ENCODE assay signal across 32 mouse cellular contexts in the genomic region with DNA sequence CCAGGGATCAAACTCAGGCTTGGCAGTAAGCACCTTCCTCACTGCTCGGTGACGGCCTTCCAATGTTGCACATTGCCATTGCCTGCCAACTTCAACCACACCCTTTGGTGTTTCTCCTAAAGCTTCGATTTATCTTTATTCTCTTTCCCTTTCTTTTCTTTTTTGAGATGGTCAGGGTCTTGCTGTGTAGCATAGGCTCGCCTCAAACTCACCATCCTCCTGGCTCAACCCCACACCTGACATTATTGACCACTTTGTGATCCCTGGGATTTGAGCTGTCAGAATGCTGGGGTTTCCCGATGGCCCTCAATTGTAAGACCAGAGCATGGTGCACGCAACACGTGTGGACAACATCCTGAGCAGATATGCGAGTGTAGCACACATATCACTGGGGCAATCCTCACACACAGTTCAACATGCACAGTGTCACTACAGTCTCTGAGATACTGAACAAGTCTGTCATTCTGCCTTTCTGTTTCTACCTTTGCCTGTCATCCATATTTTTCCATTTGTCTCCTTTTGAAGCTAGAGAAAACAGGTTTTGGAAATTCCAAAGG. TPM values are rescaled to one million over a fixed set of nuclear protein-coding genes. Genes with fewer than 3 reads are reported as not detected.
DNase-seq lines count a peak whose midpoint lies in the region; ATAC-seq and TF ChIP-seq lines count a peak whose summit lies in the region.
"Had no signal": no experiment of that assay in that cellular context is flagged by ENCODE, and none has a peak within 500 bp of the region (broad histone marks: within the 10 kb centered on the region; RNA-seq: fewer than 3 reads in every experiment).

No protein-coding gene starts in this region.

- H3K4me1 ChIP-seq in forebrain, embryonic 15.5 days, result peaks cover 80% of the 10 kb centered on the region
- peaks cover 49% of the 10 kb centered on the region for H3K4me1 ChIP-seq in forebrain, embryonic 10.5 days
- H3K4me1 ChIP-seq in hindbrain, postnatal 0 days (ENCODE audit: insufficient read depth, low read length), result peaks cover 36% of the 10 kb centered on the region
- H3K4me1 ChIP-seq in hindbrain, embryonic 10.5 days (replicated peaks), result peaks cover 48% of the 10 kb centered on the region

- peak overlapping the region; percentile 97 for H3K27ac ChIP-seq in forebrain, embryonic 15.5 days (replicated peaks)
- H3K27ac ChIP-seq in forebrain, embryonic 10.5 days, result no peak overlapping the region
- H3K27ac ChIP-seq in hindbrain, postnatal 0 days, result peak overlapping the region; percentile 92
- H3K27ac ChIP-seq in hindbrain, embryonic 10.5 days, result no peak overlapping the region
- H3K27ac ChIP-seq: heart, adult 2 months; limb, embryonic 10.5 days; liver, embryonic 15.5 days; lung, embryonic 15.5 days; neural tube, embryonic 12.5 days had no signal

- 83% methylated on average over 8 of the region's 8 CpGs for WGBS in forebrain, embryonic 15.5 days
- WGBS in forebrain, embryonic 10.5 days, result 86% methylated on average over 8 of the region's 8 CpGs
- 85% methylated on average over 8 of the region's 8 CpGs for WGBS in hindbrain, postnatal 0 days
- 86% methylated on average over 8 of the region's 8 CpGs for WGBS in hindbrain, embryonic 10.5 days

- H3K36me3 ChIP-seq in forebrain, embryonic 15.5 days, result no peaks in the 10 kb centered on the region
- H3K36me3 ChIP-seq in forebrain, embryonic 10.5 days (replicated peaks), result no peaks in the 10 kb centered on the region
- no peaks in the 10 kb centered on the region for H3K36me3 ChIP-seq in hindbrain, postnatal 0 days (ENCODE audit: insufficient read depth, low read length)
- no peaks in the 10 kb centered on the region for H3K36me3 ChIP-seq in hindbrain, embryonic 10.5 days
- H3K36me3 ChIP-seq: limb, embryonic 10.5 days; liver, embryonic 15.5 days; lung, embryonic 15.5 days; midbrain, embryonic 15.5 days; neural tube, embryonic 12.5 days had no signal

- H3K4me2 ChIP-seq in forebrain, embryonic 15.5 days (replicated peaks), result no peak overlapping the region
- H3K4me2 ChIP-seq in hindbrain, postnatal 0 days (ENCODE audit: low read depth, low read length), result no peak overlapping the region
- H3K4me2 ChIP-seq: liver, embryonic 15.5 days; lung, embryonic 15.5 days; neural tube, embryonic 12.5 days had no signal

- no peak overlapping the region for H3K9ac ChIP-seq in forebrain, embryonic 15.5 days (replicated peaks)
- no peak overlapping the region for H3K9ac ChIP-seq in hindbrain, postnatal 0 days (replicated peaks; ENCODE audit: low read length)
- H3K9ac ChIP-seq: liver, embryonic 15.5 days; lung, embryonic 15.5 days; midbrain, embryonic 15.5 days; neural tube, embryonic 12.5 days had no signal

- H3K27me3 ChIP-seq in forebrain, embryonic 15.5 days, result peaks cover 5% of the 10 kb centered on the region; the same call in 1 of the 2 replicates
- peaks cover 82% of the 10 kb centered on the region for H3K27me3 ChIP-seq in forebrain, embryonic 10.5 days (ENCODE audit: poor library complexity, severe bottlenecking)
- H3K27me3 ChIP-seq in hindbrain, postnatal 0 days (ENCODE audit: insufficient read depth, low read length), result no peaks in the 10 kb centered on the region
- peaks cover 85% of the 10 kb centered on the region for H3K27me3 ChIP-seq in hindbrain, embryonic 10.5 days (ENCODE audit: insufficient read depth, poor library complexity, severe bottlenecking)

- no peak for ATAC-seq in forebrain, embryonic 15.5 days (replicated peaks)
- ATAC-seq in hindbrain, postnatal 0 days, result no peak
- ATAC-seq: activated CD4-positive, CD25-positive, alpha-beta regulatory T cell, adult 4 months; inflammation-experienced regulatory T-cells, adult 6 months; midbrain, embryonic 15.5 days had no signal

- H3K4me3 ChIP-seq in forebrain, embryonic 15.5 days, result no peak overlapping the region
- H3K4me3 ChIP-seq in forebrain, embryonic 10.5 days, result no peak overlapping the region
- H3K4me3 ChIP-seq in hindbrain, postnatal 0 days (ENCODE audit: low read length), result no peak overlapping the region
- H3K4me3 ChIP-seq in hindbrain, embryonic 10.5 days, result no peak overlapping the region
- H3K4me3 ChIP-seq: heart, adult 2 months; limb, embryonic 10.5 days; liver, embryonic 15.5 days; lung, embryonic 15.5 days; megakaryocyte, embryonic 14.5 days; midbrain, embryonic 15.5 days; neural tube, embryonic 12.5 days had no signal

- no peaks in the 10 kb centered on the region for H3K9me3 ChIP-seq in forebrain, embryonic 15.5 days
- no peaks in the 10 kb centered on the region for H3K9me3 ChIP-seq in forebrain, embryonic 10.5 days
- no peaks in the 10 kb centered on the region for H3K9me3 ChIP-seq in hindbrain, postnatal 0 days (ENCODE audit: low read length)
- no peaks in the 10 kb centered on the region for H3K9me3 ChIP-seq in hindbrain, embryonic 10.5 days
- H3K9me3 ChIP-seq: limb, embryonic 10.5 days; liver, embryonic 15.5 days; lung, embryonic 15.5 days; midbrain, embryonic 15.5 days; neural tube, embryonic 12.5 days had no signal

- DNase-seq in cerebellum, adult 11-12 months, result peak; percentile 56
- no peak for DNase-seq in cerebellum, postnatal 10 days
- DNase-seq in forebrain, embryonic 10.5 days (ENCODE audit: extremely low spot score, low spot score), result no peak
- DNase-seq in hindbrain, postnatal 0 days (ENCODE audit: low spot score), result no peak
- DNase-seq in hindbrain, embryonic 10.5 days (ENCODE audit: low spot score), result no peak
- DNase-seq in cerebellum, postnatal 25 days, result peak; percentile 33 to 36
- DNase-seq: adrenal gland, adult 8-10 months; gastrocnemius, postnatal 25 days; heart, adult 2 months; kidney, adult 18-20 months; kidney, postnatal 4 days; layer of hippocampus, adult 9-11 months; liver; lung, postnatal 36 days; thymus, adult 18-20 months; thymus, postnatal 36 days had no signal

- TF ChIP-seq CTCF in hindbrain, postnatal 0 days (IDR thresholded peaks at IDR 0.05; ENCODE audit: low read depth), result no peak

RNA-seq across cellular contexts. Expression of gene Gprin1, which starts 6.6 kb away (rescaled TPM):
- 15.6 and 22.5 TPM in 2 replicates for polyA plus RNA-seq in forebrain, embryonic 15.5 days (2015; fragmentation: Nextera tagmentation; extraction: Ambion mirVana)
- 0.56 and 0.57 TPM in 2 replicates for polyA plus RNA-seq in forebrain, embryonic 10.5 days (2016; fragmentation: Nextera tagmentation; extraction: Ambion mirVana)
- 146 and 153 TPM in 2 replicates for total RNA-seq in hindbrain, postnatal 0 days (2014; rRNA removed)
- 18.3 and 19.9 TPM in 2 replicates for polyA plus RNA-seq in hindbrain, postnatal 0 days (2015; fragmentation: Nextera tagmentation; extraction: Ambion mirVana)
- 1.2 and 2.5 TPM in 2 replicates for polyA plus RNA-seq in hindbrain, embryonic 10.5 days (2016; fragmentation: Nextera tagmentation; extraction: Ambion mirVana)
- total RNA-seq: gastrocnemius, postnatal 25 days; heart, adult 2 months; heart, postnatal 25 days had no signal
- polyA plus RNA-seq: activated CD4-positive, CD25-positive, alpha-beta regulatory T cell, adult 4 months; heart, adult 2 months; inflammation-experienced regulatory T-cells, adult 6 months had no signal

RNA-seq across cellular contexts. Expression of gene Sncb, which starts 10.2 kb away (rescaled TPM):
- polyA plus RNA-seq in forebrain, embryonic 15.5 days (2015; fragmentation: Nextera tagmentation; extraction: Ambion mirVana), result 23.3 and 25.0 TPM in 2 replicates
- 1.1 and 1.8 TPM in 2 replicates for polyA plus RNA-seq in forebrain, embryonic 10.5 days (2016; fragmentation: Nextera tagmentation; extraction: Ambion mirVana)
- 96.8 and 111 TPM in 2 replicates for total RNA-seq in hindbrain, postnatal 0 days (2014; rRNA removed)
- 202 and 222 TPM in 2 replicates for polyA plus RNA-seq in hindbrain, postnatal 0 days (2015; fragmentation: Nextera tagmentation; extraction: Ambion mirVana)
- polyA plus RNA-seq in hindbrain, embryonic 10.5 days (2016; fragmentation: Nextera tagmentation; extraction: Ambion mirVana), result 2.3 and 2.4 TPM in 2 replicates
- total RNA-seq: gastrocnemius, postnatal 25 days; heart, adult 2 months; heart, postnatal 25 days had no signal
- polyA plus RNA-seq: heart, embryonic 14.5 days; kidney, embryonic 16.5 days; limb, embryonic 10.5 days; liver, embryonic 15.5 days had no signal

RNA-seq across cellular contexts. Expression of gene Eif4e1b, which starts 27.6 kb away (rescaled TPM):
- polyA plus RNA-seq in forebrain, embryonic 15.5 days (2015; fragmentation: Nextera tagmentation; extraction: Ambion mirVana), result not detected in 2 replicates
- not detected in 2 replicates for polyA plus RNA-seq in forebrain, embryonic 10.5 days (2016; fragmentation: Nextera tagmentation; extraction: Ambion mirVana)
- total RNA-seq in hindbrain, postnatal 0 days (2014; rRNA removed), result not detected in 2 replicates
- not detected in 2 replicates for polyA plus RNA-seq in hindbrain, postnatal 0 days (2015; fragmentation: Nextera tagmentation; extraction: Ambion mirVana)
- not detected in 2 replicates for polyA plus RNA-seq in hindbrain, embryonic 10.5 days (2016; fragmentation: Nextera tagmentation; extraction: Ambion mirVana)
- total RNA-seq: adrenal gland, adult 8-10 months; gastrocnemius, postnatal 25 days; heart, adult 2 months; heart, postnatal 25 days; left cerebral cortex, adult 8-10 months had no signal
- polyA plus RNA-seq: activated CD4-positive, CD25-positive, alpha-beta regulatory T cell, adult 4 months; embryonic facial prominence, embryonic 11.5 days; heart, adult 2 months; heart, embryonic 14.5 days; inflammation-experienced regulatory T-cells, adult 6 months; kidney, embryonic 16.5 days; limb, embryonic 10.5 days; liver, embryonic 15.5 days; lung, embryonic 15.5 days; midbrain, embryonic 15.5 days; neural tube, embryonic 12.5 days; small intestine, adult 2 months; stomach, embryonic 16.5 days had no signal

RNA-seq across cellular contexts. Expression of gene Tspan17, which starts 32.9 kb away (rescaled TPM):
- 20.5 and 22.9 TPM in 2 replicates for polyA plus RNA-seq in forebrain, embryonic 15.5 days (2015; fragmentation: Nextera tagmentation; extraction: Ambion mirVana)
- 7.9 and 9.5 TPM in 2 replicates for polyA plus RNA-seq in forebrain, embryonic 10.5 days (2016; fragmentation: Nextera tagmentation; extraction: Ambion mirVana)
- 53.2 and 60.5 TPM in 2 replicates for total RNA-seq in hindbrain, postnatal 0 days (2014; rRNA removed)
- polyA plus RNA-seq in hindbrain, postnatal 0 days (2015; fragmentation: Nextera tagmentation; extraction: Ambion mirVana), result 143 and 153 TPM in 2 replicates
- 12.3 and 26.5 TPM in 2 replicates for polyA plus RNA-seq in hindbrain, embryonic 10.5 days (2016; fragmentation: Nextera tagmentation; extraction: Ambion mirVana)

RNA-seq across cellular contexts. Expression of gene Cdhr2, which starts 55.0 kb away (rescaled TPM):
- polyA plus RNA-seq in forebrain, embryonic 15.5 days (2015; fragmentation: Nextera tagmentation; extraction: Ambion mirVana), result 0.05 and 0.29 TPM in 2 replicates
- polyA plus RNA-seq in forebrain, embryonic 10.5 days (2016; fragmentation: Nextera tagmentation; extraction: Ambion mirVana), result 0.04 TPM in 1 of 2 replicates, not detected in the other
- 0.22 and 0.37 TPM in 2 replicates for total RNA-seq in hindbrain, postnatal 0 days (2014; rRNA removed)
- 0.35 and 0.41 TPM in 2 replicates for polyA plus RNA-seq in hindbrain, postnatal 0 days (2015; fragmentation: Nextera tagmentation; extraction: Ambion mirVana)
- polyA plus RNA-seq in hindbrain, embryonic 10.5 days (2016; fragmentation: Nextera tagmentation; extraction: Ambion mirVana), result 0.07 and 0.15 TPM in 2 replicates
- total RNA-seq: adrenal gland, adult 8-10 months; gastrocnemius, postnatal 25 days; heart, adult 2 months; heart, postnatal 25 days had no signal
- polyA plus RNA-seq: embryonic facial prominence, embryonic 11.5 days; heart, embryonic 14.5 days; inflammation-experienced regulatory T-cells, adult 6 months; limb, embryonic 10.5 days had no signal

Comparison
In these comparisons a context has a peak if more than half of its experiments do, and no peak if none do; other contexts are left out.
1. DNase-seq: peak in cerebellum, adult 11-12 months (single experiment) and cerebellum, postnatal 25 days (2 of 2); none in cerebellum, postnatal 10 days (0 of 2), forebrain, embryonic 10.5 days (single experiment), hindbrain, postnatal 0 days (single experiment) and hindbrain, embryonic 10.5 days (single experiment).
2. H3K27ac ChIP-seq: peak in forebrain, embryonic 15.5 days (single experiment) and hindbrain, postnatal 0 days (single experiment); none in forebrain, embryonic 10.5 days (single experiment) and hindbrain, embryonic 10.5 days (single experiment).